Mouse (Mus musculus): Measurements from ENCODE around the gene Pdzk1.

Pdzk1 gene

GRCm38 (mm10) chr3:96836414-96836813 lies 7.3 kb downstream of the Pdzk1 start:
- DNase-seq (ENCODE audit: low spot score) = no peak

- no peak for DNase-seq (ENCODE audit: low spot score)
Measured at GRCm38 (mm10) chr3:96838996-96839645, 10.0 kb downstream of the Pdzk1 start.

GRCm38 (mm10) chr3:96845191-96845590 lies 16.1 kb downstream of the Pdzk1 start:
- DNase-seq (ENCODE audit: low spot score) = no peak

DNA sequence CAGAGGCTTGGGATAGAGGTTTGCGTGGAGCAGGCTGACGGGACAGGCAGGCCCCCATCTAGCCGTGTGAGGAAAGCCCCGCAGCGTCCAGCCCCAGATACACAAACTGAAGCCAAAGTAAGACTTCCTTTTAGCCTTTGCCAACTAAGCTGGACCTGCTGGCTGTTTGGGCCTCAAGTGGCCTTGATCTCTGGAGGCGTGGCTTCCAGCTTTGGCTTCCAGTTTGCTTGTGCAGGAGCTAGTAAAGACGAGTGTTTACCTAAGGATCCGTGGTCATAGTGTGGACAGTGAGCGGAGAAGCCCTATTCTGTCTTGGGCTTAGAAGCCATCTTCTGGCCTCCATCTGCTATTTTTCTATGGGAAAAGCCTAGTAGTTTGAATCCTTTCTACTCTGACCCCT lies 16.7 kb downstream of the Pdzk1 start:
- DNase-seq (ENCODE audit: low spot score) = no peak

DNA sequence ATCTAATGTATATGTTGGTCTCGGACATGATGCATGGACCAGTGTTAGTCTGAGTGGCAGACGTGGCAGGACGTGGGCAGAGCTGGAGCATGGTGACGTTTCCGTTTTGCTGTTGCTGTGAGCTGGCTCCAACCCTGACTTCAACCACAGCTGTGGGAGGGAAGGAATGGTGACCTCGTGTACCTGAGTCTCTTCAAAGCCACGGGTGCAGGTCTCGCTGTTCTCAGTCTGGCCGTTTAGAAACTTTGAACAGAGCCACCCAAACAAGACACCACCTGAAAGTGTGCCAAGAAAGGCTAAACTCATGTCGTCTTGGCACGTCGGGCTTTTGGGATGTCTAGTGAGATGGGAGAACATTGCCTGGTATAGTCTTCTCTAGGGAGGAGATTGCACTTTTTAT lies 17.9 kb downstream of the Pdzk1 start:
- DNase-seq (ENCODE audit: low spot score) = no peak

GRCm38 (mm10) chr3:96847661-96848060 lies 18.6 kb downstream of the Pdzk1 start:
- DNase-seq (ENCODE audit: low spot score) = no peak

DNA sequence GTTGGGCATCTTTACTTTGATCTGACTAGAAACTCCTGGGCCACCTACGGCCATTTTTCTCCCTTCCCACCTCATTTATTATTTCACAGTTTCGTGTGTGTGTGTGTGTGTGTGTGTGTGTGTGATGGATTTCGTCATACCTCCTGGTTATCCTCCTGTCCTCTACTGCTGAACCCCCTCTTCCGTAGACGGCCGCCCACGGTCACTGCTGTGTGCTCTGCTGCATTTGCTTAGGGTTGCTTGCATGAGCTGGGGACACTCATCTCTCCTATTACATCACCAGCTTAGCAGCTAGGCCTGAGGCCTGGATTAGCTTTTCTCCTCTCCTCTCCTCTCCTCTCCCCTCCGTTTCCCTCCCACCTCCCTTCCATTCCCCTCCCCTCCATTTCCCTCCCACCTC lies 19.4 kb downstream of the Pdzk1 start:
- no peak for DNase-seq (ENCODE audit: low spot score)

- DNase-seq (ENCODE audit: low spot score) = no peak
Measured at GRCm38 (mm10) chr3:96849168-96849727, 20.2 kb downstream of the Pdzk1 start.

- no peak for DNase-seq (ENCODE audit: low spot score)
Measured at GRCm38 (mm10) chr3:96852561-96852960, 23.5 kb downstream of the Pdzk1 start.

DNA sequence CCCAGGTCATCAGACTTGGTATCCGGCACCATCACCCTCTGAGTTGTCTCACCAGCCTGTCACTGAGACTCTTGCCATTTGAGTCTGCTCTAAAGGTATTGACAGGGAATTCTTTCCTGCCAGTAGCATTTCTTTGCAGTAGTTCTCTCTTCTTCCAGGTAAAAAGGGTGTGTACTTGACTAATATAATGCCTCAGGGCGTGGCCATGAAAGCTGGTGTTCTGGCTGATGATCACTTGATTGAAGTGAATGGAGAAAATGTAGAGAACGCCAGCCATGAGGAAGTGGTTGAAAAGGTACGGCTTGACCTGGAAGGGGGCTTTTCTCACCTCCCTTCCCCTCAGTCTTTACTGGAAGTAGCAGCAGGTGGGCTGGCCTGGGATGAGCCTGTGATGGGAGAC lies 25.3 kb downstream of the Pdzk1 start:
- no peak for DNase-seq (ENCODE audit: low spot score)

GRCm38 (mm10) chr3:96855833-96856232 lies 26.7 kb downstream of the Pdzk1 start:
- DNase-seq (ENCODE audit: low spot score) = no peak

- DNase-seq (ENCODE audit: low spot score) = no peak
Measured at GRCm38 (mm10) chr3:96860498-96860897, 31.4 kb downstream of the Pdzk1 start.

GRCm38 (mm10) chr3:96867863-96868262 lies 38.8 kb downstream of the Pdzk1 start:
- no peak for DNase-seq (ENCODE audit: low spot score)

DNA sequence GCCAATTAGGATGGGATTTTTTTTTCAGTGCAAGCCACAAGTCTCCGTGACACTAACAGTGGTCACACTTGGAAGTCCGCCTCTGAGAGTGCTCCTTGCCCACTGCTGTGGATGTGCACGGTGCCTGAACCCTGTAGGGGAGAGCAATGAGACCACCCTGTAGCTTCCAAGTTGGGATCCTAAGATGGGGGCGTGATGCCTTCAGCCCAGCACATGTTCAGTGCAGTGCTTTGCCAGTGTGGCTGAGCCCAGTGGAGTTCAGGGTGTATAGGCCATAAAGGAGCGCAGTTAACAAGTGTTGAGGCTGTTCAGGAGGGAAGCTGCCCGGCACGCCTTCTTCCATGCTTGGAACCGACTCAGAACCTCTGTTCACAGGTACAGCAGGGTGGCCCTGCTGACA lies 39.5 kb downstream of the Pdzk1 start:
- no peak for DNase-seq (ENCODE audit: low spot score)

DNA sequence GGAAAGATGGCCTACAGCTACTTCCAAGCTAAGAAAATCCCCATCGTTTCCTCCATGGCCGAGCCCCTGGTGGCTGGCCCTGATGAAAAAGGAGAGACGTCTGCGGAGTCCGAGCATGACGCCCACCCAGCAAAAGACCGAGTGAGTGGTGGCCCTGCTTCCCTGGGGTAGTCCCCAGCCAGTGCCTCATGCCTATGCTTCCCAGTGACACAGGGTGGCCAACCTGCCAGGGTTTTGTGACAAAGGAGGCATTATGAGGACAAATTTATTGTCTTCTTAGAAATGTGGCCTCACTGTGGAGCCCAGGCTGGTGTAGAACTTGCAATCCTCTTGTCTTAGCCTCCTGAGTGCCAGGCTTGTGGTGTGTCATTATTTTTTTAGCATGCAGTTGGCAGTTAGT lies 40.0 kb downstream of the Pdzk1 start:
- no peak for DNase-seq (ENCODE audit: low spot score)

- DNase-seq (ENCODE audit: low spot score) = no peak
Measured at GRCm38 (mm10) chr3:96870270-96870669, 41.2 kb downstream of the Pdzk1 start.

DNA sequence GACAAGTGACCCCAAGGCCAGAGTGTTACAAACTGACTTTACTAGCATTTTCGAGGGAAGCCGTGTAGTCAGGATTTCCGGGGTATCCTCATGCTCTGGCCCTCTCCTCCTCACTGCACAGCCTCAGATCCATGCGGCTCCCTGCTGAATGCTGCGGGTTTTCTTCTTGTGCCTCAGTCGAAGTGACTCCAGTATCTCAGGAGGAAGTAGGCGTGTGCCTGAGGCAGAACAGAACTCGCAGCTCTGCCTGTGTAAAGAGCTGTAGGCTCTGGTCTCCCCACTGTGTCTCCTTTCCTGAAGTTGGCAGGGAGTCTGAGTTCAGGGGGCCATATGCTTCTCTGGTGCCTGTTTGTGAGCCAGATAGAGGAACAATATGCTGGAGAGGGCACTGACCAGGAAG lies 42.0 kb downstream of the Pdzk1 start:
- DNase-seq (ENCODE audit: low spot score) = no peak

GRCm38 (mm10) chr3:96872501-96872900 lies 43.4 kb downstream of the Pdzk1 start:
- DNase-seq (ENCODE audit: low spot score) = no peak

GRCm38 (mm10) chr3:96874808-96875571 lies 45.9 kb downstream of the Pdzk1 start:
- DNase-seq (ENCODE audit: low spot score) = no peak

DNA sequence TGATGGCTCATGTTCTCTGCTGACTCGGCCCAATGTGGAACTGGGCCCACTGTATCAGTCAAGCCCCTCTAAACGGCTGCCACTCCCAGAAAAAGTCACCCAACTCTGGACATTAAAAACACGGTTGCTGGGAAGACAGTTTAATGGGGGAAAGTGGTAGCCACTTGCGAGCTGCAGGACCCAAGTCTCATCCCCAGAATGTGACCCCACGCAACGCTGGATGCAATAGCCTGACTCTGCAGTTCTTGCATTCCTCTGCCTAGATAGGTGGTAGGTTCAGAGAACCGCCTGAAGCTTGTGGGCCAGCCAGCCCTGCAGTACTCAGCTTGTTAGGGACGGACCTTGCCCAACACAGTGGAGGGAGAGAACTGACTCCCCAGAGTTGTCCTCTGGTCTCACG lies 50.5 kb downstream of the Pdzk1 start:
- DNase-seq (ENCODE audit: low spot score) = no peak

- no peak for DNase-seq (ENCODE audit: low spot score)
Measured at GRCm38 (mm10) chr3:96880385-96880784, 51.3 kb downstream of the Pdzk1 start.

GRCm38 (mm10) chr3:96881557-96881956 lies 52.5 kb downstream of the Pdzk1 start:
- DNase-seq (ENCODE audit: low spot score) = no peak

DNA sequence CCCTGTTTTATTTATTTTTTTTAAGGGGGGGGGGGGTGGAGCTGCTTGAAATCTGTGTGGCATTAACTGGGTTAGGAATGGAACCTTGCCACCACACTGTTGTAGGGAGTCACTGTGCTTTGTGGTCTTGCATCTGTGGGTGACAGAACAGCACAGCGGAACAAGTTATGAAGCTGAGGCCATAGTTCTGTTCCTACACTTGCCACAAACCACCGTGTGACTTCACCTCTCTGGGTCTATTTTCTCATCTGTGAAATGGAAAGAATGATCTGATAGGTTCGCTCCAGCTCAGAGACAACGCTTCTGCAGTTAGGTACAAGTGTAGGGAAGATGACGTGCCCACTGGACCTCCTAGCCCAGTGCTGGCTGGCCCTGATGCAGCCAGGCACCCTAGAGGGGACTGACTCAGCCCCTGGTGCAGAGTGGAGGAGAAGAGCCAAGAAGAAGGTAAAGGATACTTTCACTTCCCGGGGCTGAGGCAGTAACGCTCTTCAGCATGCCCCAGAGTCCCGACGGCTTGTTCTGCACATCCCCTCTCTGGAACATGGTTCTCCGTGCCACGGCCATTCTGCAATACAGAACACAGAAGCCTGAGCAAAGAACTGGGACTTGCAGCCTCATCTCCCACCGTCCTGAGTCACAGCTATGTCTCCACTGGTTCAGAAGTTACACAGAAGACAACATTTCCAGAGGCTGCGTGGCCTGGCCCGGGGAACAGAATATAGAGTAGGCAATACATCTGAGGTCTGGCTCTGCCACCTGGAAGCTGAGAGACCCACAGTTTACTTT lies 53.2 kb downstream of the Pdzk1 start:
- no peak for DNase-seq (ENCODE audit: low spot score)
